Mouse (Mus musculus) thymus, postnatal 10 days (tissue): ENCODE data around the gene Clcf1.
"Not testable (repeated sequence)": the region's sequence is repeated elsewhere in the genome, so short reads cannot be mapped to it uniquely, and the experiment has no call there.

Source experiments
- DNase-seq, 2 experiments: peaks; one replicate each; pipeline ENCODE4 v3.0.0; 2021; ENCODE audit warnings: low spot score in 2 of 2

Gene Clcf1

GRCm38 (mm10) chr19:4248683-4249082 lies 34.6 kb downstream of the Clcf1 start:
- DNase-seq = not testable (repeated sequence)

GRCm38 (mm10) chr19:4254230-4254629 lies 40.2 kb downstream of the Clcf1 start:
- DNase-seq = no peak

GRCm38 (mm10) chr19:4255583-4256162 lies 41.6 kb downstream of the Clcf1 start:
- DNase-seq = no peak

- DNase-seq = peak; percentile 80 to 92
Measured at GRCm38 (mm10) chr19:4257216-4257896, 43.3 kb downstream of the Clcf1 start.

- no peak for DNase-seq
Measured at GRCm38 (mm10) chr19:4257897-4258252, 43.8 kb downstream of the Clcf1 start.

GRCm38 (mm10) chr19:4261038-4261698 lies 47.1 kb downstream of the Clcf1 start:
- DNase-seq = peak in 1 of 2 experiments; percentile 51

GRCm38 (mm10) chr19:4262756-4263155 lies 48.7 kb downstream of the Clcf1 start:
- DNase-seq = no peak

- DNase-seq = no peak
Measured at GRCm38 (mm10) chr19:4263702-4264101, 49.7 kb downstream of the Clcf1 start.

- DNase-seq = no peak
Measured at GRCm38 (mm10) chr19:4264171-4264780, 50.2 kb downstream of the Clcf1 start.

- peak in 1 of 2 experiments; percentile 28 for DNase-seq
Measured at GRCm38 (mm10) chr19:4265956-4266355, 51.9 kb downstream of the Clcf1 start.

GRCm38 (mm10) chr19:4268566-4269361 lies 54.7 kb downstream of the Clcf1 start, which contains the start of gene Ssh3:
Gene Ssh3 (minus strand): TSS chr19:4269180.
- DNase-seq = peak in 1 of 2 experiments; percentile 41

- no peak for DNase-seq
Measured at GRCm38 (mm10) chr19:4270187-4270586, 56.1 kb downstream of the Clcf1 start.

- no peak for DNase-seq
Measured at GRCm38 (mm10) chr19:4270972-4271371, 56.9 kb downstream of the Clcf1 start.
